In the genomic region with DNA sequence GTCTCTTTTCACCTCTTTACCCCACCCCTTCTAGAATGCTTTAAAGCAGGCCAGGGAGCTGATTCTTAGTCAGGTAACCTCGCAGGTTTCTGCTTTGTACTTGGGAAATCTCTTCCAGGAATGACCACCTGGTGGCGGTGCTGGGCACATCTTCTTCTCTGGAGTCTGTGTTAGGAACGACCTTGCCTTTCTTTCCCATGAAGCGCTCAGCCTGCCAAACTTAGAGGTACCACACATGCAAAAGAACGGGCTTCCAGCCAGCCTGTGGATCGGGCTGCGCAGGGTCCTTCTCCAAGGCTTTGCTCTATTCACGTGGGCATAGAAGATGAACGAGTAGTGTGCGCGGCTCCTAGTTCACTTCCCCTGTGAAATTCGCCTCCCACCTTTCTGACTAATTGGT, we compare ENCODE assay signal across 8 mouse cellular contexts.
A peak's percentile ranks its signal among the peaks of the same experiment; 100 is the strongest.
DNase-seq lines count a peak whose midpoint lies in the region; ATAC-seq and TF ChIP-seq lines count a peak whose summit lies in the region.
"Had no signal": no experiment of that assay in that cellular context is flagged by ENCODE, and none has a peak within 500 bp of the region (broad histone marks: within the 10 kb centered on the region; RNA-seq: fewer than 3 reads in every experiment).

No protein-coding gene starts in this region.

- no peak overlapping the region for H3K4me2 ChIP-seq in hindbrain, embryonic 11.5 days (replicated peaks; ENCODE audit: low read depth, low read length)
- H3K4me2 ChIP-seq in midbrain, embryonic 14.5 days (ENCODE audit: low read length): no peak overlapping the region

- H3K27ac ChIP-seq in hindbrain, embryonic 11.5 days (ENCODE audit: low read depth, low read length): no peak overlapping the region
- no peak overlapping the region for H3K27ac ChIP-seq in midbrain, embryonic 14.5 days (replicated peaks; ENCODE audit: low read depth, low read length)

- H3K4me3 ChIP-seq in hindbrain, embryonic 11.5 days (ENCODE audit: low read depth, low read length): no peak overlapping the region
- H3K4me3 ChIP-seq in midbrain, embryonic 14.5 days (replicated peaks; ENCODE audit: low read depth, low read length): no peak overlapping the region
- H3K4me3 ChIP-seq: erythroblast, embryonic 14.5 days had no signal

- 41% methylated on average over 12 of the region's 12 CpGs for WGBS in hindbrain, embryonic 11.5 days
- WGBS in midbrain, embryonic 14.5 days: 38% methylated on average over 12 of the region's 12 CpGs

- POLR2A ChIA-PET in Patski (lab: Charles Lee): no interaction called here

- CTCF ChIA-PET in Patski (lab: Charles Lee): interaction anchor here (1.2 to 1.8 kb wide), 3 partner anchors 35 to 68 kb away, joined by 3 to 5 read pairs (median 3); no protein-coding TSS in a partner anchor

- ATAC-seq in Patski: peak; percentile 65
- ATAC-seq in hindbrain, embryonic 11.5 days (ENCODE audit: low FRiP score): peak; percentile 25; the same call in 1 of the 2 replicates
- peak; percentile 55; the same call in 1 of the 2 replicates for ATAC-seq in midbrain, embryonic 14.5 days (ENCODE audit: low FRiP score, low TSS enrichment)

- no peaks in the 10 kb centered on the region for H3K9me3 ChIP-seq in hindbrain, embryonic 11.5 days (ENCODE audit: control insufficient read depth, low read length)
- H3K9me3 ChIP-seq in midbrain, embryonic 14.5 days (ENCODE audit: control insufficient read depth, low read length): no peaks in the 10 kb centered on the region

- H3K36me3 ChIP-seq in hindbrain, embryonic 11.5 days (ENCODE audit: control insufficient read depth, insufficient read depth, low read length): no peaks in the 10 kb centered on the region
- no peaks in the 10 kb centered on the region for H3K36me3 ChIP-seq in midbrain, embryonic 14.5 days (ENCODE audit: control insufficient read depth, insufficient read depth, low read length)

- H3K27me3 ChIP-seq in Patski: peaks cover 3% of the 10 kb centered on the region
- H3K27me3 ChIP-seq in hindbrain, embryonic 11.5 days (ENCODE audit: control insufficient read depth, insufficient read depth, low read length): no peaks in the 10 kb centered on the region
- no peaks in the 10 kb centered on the region for H3K27me3 ChIP-seq in midbrain, embryonic 14.5 days (ENCODE audit: control insufficient read depth, insufficient read depth, low read length)

- H3K9ac ChIP-seq in hindbrain, embryonic 11.5 days (ENCODE audit: low read depth, low read length): 0 out of 2 replicates have a peak overlapping the region, but pooled peaks have one; percentile 19
- H3K9ac ChIP-seq in midbrain, embryonic 14.5 days (replicated peaks; ENCODE audit: low read length): no peak overlapping the region

- no peaks in the 10 kb centered on the region for H3K4me1 ChIP-seq in hindbrain, embryonic 11.5 days (replicated peaks; ENCODE audit: control insufficient read depth, insufficient read depth, low read length)
- H3K4me1 ChIP-seq in midbrain, embryonic 14.5 days (ENCODE audit: control insufficient read depth, insufficient read depth, low read length): peaks cover 12% of the 10 kb centered on the region; the same call in 1 of the 2 replicates

- in situ Hi-C loops in Patski (cut with MboI; ENCODE audit: low pct_unique_long_range_greater_than_20kb): loop anchor here (5.0 to 25.0 kb wide), 3 partner anchors 255 to 1825 kb away; no protein-coding TSS in a partner anchor

- DNase-seq in Patski (ENCODE audit: low read depth, low spot score): no peak
- DNase-seq in adrenal gland, postnatal 14 days: peak; percentile 56
- peak; percentile 22 for DNase-seq in fibroblast of lung, adult 2 months (ENCODE audit: low read depth)
- peak; percentile 77 for DNase-seq in hindbrain, embryonic 11.5 days (ENCODE audit: low spot score)
- DNase-seq in layer of hippocampus, postnatal 36 days: peak; percentile 61 to 62
- peak; percentile 89 for DNase-seq in midbrain, embryonic 14.5 days
- DNase-seq in testis, postnatal 10 days (ENCODE audit: low spot score): peak; percentile 78

- peak; percentile 85 for TF ChIP-seq CTCF in Patski (IDR thresholded peaks at IDR 0.05)
